In genomic region chr6:47787941-47788736, GRCm38 (mm10) we compare ENCODE assay signal across 8 mouse cellular contexts. TPM values are rescaled to one million over a fixed set of nuclear protein-coding genes. Genes with fewer than 3 reads are reported as not detected.
DNase-seq lines count a peak whose midpoint lies in the region; ATAC-seq and TF ChIP-seq lines count a peak whose summit lies in the region.

No protein-coding gene starts in this region.

- H3K4me1 ChIP-seq in MEL (ENCODE audit: control insufficient read depth in 1 of 2, insufficient read depth in 2 of 2, low read length in 2 of 2): peaks cover 3 to 25% of the 10 kb centered on the region in 2 experiments
- 0 out of 2 replicates have a peak, but pooled peaks cover 5% of the 10 kb centered on the region for H3K4me1 ChIP-seq in lung, embryonic 15.5 days
- no peaks in the 10 kb centered on the region for H3K4me1 ChIP-seq in olfactory bulb, adult 2 months (ENCODE audit: control insufficient read depth, insufficient read depth, low read length)

- under 1% methylated on average over 18 of the region's 18 CpGs for WGBS in lung, embryonic 15.5 days
- WGBS in olfactory bulb, adult 2 months: 2% methylated on average over 18 of the region's 18 CpGs

- peak; percentile 90 to 94 for ATAC-seq in hematopoietic stem cell, adult 5-6 weeks (replicated peaks in 1 of 2; ENCODE audit: insufficient read depth in 1 of 2, low FRiP score in 2 of 2, low TSS enrichment in 1 of 2, low read depth in 1 of 2, poor library complexity in 2 of 2, severe bottlenecking in 2 of 2)
- peak; percentile 95 for ATAC-seq in lung, embryonic 15.5 days (ENCODE audit: borderline replicate concordance, extremely low read depth, low FRiP score, low TSS enrichment)

- TF ChIP-seq RAD21 in MEL (IDR thresholded peaks at IDR 0.05; ENCODE audit: low read depth, low read length): no peak

- TF ChIP-seq CTCF in MEL (IDR thresholded peaks at IDR 0.05 in 2 of 3, conservative IDR thresholded peaks at IDR 0.05 in 1 of 3; ENCODE audit: control insufficient read depth in 1 of 3, insufficient read depth in 1 of 3, low read depth in 2 of 3, low read length in 3 of 3, poor library complexity in 1 of 3, severe bottlenecking in 1 of 3): no peak
- TF ChIP-seq CTCF in olfactory bulb, adult 2 months (IDR thresholded peaks at IDR 0.05; ENCODE audit: insufficient read depth, low read depth, low read length): no peak

- H3K9ac ChIP-seq in MEL (ENCODE audit: control insufficient read depth, low read depth, low read length, poor library complexity, severe bottlenecking): peak overlapping the region; percentile 79
- peak overlapping the region; percentile 65 for H3K9ac ChIP-seq in lung, embryonic 15.5 days

- no peak for TF ChIP-seq EP300 in MEL (IDR thresholded peaks at IDR 0.05; ENCODE audit: low read depth in 1 of 2, low read length in 2 of 2)

- H3K27ac ChIP-seq in MEL (ENCODE audit: control insufficient read depth, low read depth, low read length): peak overlapping the region; percentile 86
- peak overlapping the region; percentile 96 for H3K27ac ChIP-seq in lung, embryonic 15.5 days
- peak overlapping the region; percentile 89 for H3K27ac ChIP-seq in olfactory bulb, adult 2 months (ENCODE audit: insufficient read depth, low read depth, low read length)

- H3K4me2 ChIP-seq in lung, embryonic 15.5 days: peak overlapping the region; percentile 62

- H3K4me3 ChIP-seq in MEL (ENCODE audit: control insufficient read depth in 1 of 2, insufficient read depth in 1 of 2, low read depth in 2 of 2, low read length in 2 of 2): peak overlapping the region; percentile 55 to 68
- peak overlapping the region; percentile 52 for H3K4me3 ChIP-seq in lung, embryonic 15.5 days
- peak overlapping the region; percentile 75 for H3K4me3 ChIP-seq in olfactory bulb, adult 2 months (ENCODE audit: insufficient read depth, low read depth, low read length)

- H3K79me2 ChIP-seq in MEL (ENCODE audit: control insufficient read depth, insufficient read depth, low read length, poor library complexity): peaks cover 3% of the 10 kb centered on the region; the same call in 1 of the 2 replicates

- no peaks in the 10 kb centered on the region for H3K27me3 ChIP-seq in MEL (ENCODE audit: control insufficient read depth in 1 of 2, insufficient read depth in 2 of 2, low read length in 2 of 2)
- no peaks in the 10 kb centered on the region for H3K27me3 ChIP-seq in lung, embryonic 15.5 days

- H3K36me3 ChIP-seq in MEL (ENCODE audit: control insufficient read depth in 1 of 2, insufficient read depth in 2 of 2, low read length in 2 of 2): peaks cover 0 to 40% of the 10 kb centered on the region in 2 experiments; a peak in 2 of 4 replicates
- no peaks in the 10 kb centered on the region for H3K36me3 ChIP-seq in lung, embryonic 15.5 days

- peak; percentile 79 to 97 for TF ChIP-seq POLR2A in MEL (IDR thresholded peaks at IDR 0.05; ENCODE audit: control insufficient read depth in 1 of 2, insufficient read depth in 1 of 2, low read depth in 1 of 2, low read length in 2 of 2, poor library complexity in 1 of 2)
- peak; percentile 73 for TF ChIP-seq POLR2A in olfactory bulb, adult 2 months (IDR thresholded peaks at IDR 0.05; ENCODE audit: insufficient read depth, low read depth, low read length)

- H3K9me3 ChIP-seq in MEL (replicated peaks; ENCODE audit: insufficient read depth, low read length): no peaks in the 10 kb centered on the region
- H3K9me3 ChIP-seq in lung, embryonic 15.5 days: no peaks in the 10 kb centered on the region

- peak; percentile 93 for DNase-seq in MEL (ENCODE audit: low read depth, low spot score)
- peak; percentile 88 for DNase-seq in cerebellum, adult 8-10 months
- peak; percentile 90 for DNase-seq in forelimb bud, embryonic 11.5 days (ENCODE audit: low read depth, low spot score)
- peak; percentile 96 for DNase-seq in layer of hippocampus, adult 9-10 months (ENCODE audit: low spot score)
- DNase-seq in thymus, adult 18-20 months: peak; percentile 45 to 60

TF ChIP-seq in MEL, 35 proteins besides CTCF, POLR2A, EP300 and RAD21:
- peak; percentile 99; the same call in 1 of the 2 replicates for TF ChIP-seq POLR2AphosphoS5 (IDR thresholded peaks at IDR 0.05; ENCODE audit: borderline replicate concordance, low read depth, low read length)
- peak; percentile 100 for TF ChIP-seq TBP (IDR thresholded peaks at IDR 0.05; ENCODE audit: low read depth, low read length)
- TF ChIP-seq ZC3H11A (IDR thresholded peaks at IDR 0.05; ENCODE audit: low read depth, low read length): no peak
- TF ChIP-seq ETS1 (IDR thresholded peaks at IDR 0.05; ENCODE audit: low read depth, low read length): no peak
- TF ChIP-seq MAX (IDR thresholded peaks at IDR 0.05; ENCODE audit: low read length): no peak
- TF ChIP-seq NELFE (IDR thresholded peaks at IDR 0.05; ENCODE audit: low read depth, low read length): no peak
- TF ChIP-seq ZNF384 (IDR thresholded peaks at IDR 0.05; ENCODE audit: low read depth, low read length): no peak
- TF ChIP-seq TCF12 (IDR thresholded peaks at IDR 0.05; ENCODE audit: low read depth, low read length): no peak
- peak; percentile 71 for TF ChIP-seq GATA1 (IDR thresholded peaks at IDR 0.05; ENCODE audit: low read depth, low read length)

RNA-seq across cellular contexts. Expression of gene Pdia4, which starts 25.1 kb away (rescaled TPM):
- total RNA-seq in MEL (2012; rRNA removed): 95.0 and 112 TPM in 2 replicates
- 10 to 100 TPM in 1 of 2 experiments, not detected in 1; 91.4 TPM for polyA plus RNA-seq in MEL (2012; ENCODE audit: insufficient read depth in 1 of 2, insufficient read length in 2 of 2, low read depth in 1 of 2, low replicate concordance in 2 of 2, missing spikeins in 1 of 2)
- total RNA-seq in hematopoietic stem cell, adult 5-6 weeks (2017): 185 and 205 TPM in 2 replicates
- 355 and 366 TPM in 2 replicates for polyA plus RNA-seq in lung, embryonic 15.5 days (2015; fragmentation: Nextera tagmentation; extraction: Ambion mirVana)
- not detected in 2 replicates for polyA plus RNA-seq in olfactory bulb, adult 2 months (2012; ENCODE audit: insufficient read depth, insufficient read length, low replicate concordance, missing spikeins)

RNA-seq across cellular contexts. Expression of gene Zfp786, which starts 42.5 kb away (rescaled TPM):
- total RNA-seq in MEL (2012; rRNA removed): 1.2 and 2.0 TPM in 2 replicates
- polyA plus RNA-seq in MEL (2012; ENCODE audit: insufficient read depth in 1 of 2, insufficient read length in 2 of 2, low read depth in 1 of 2, low replicate concordance in 2 of 2, missing spikeins in 1 of 2): 1 to 10 TPM in 1 of 2 experiments, not detected in 1; 1.3 TPM
- total RNA-seq in hematopoietic stem cell, adult 5-6 weeks (2017): 1.1 TPM in 2 replicates
- polyA plus RNA-seq in lung, embryonic 15.5 days (2015; fragmentation: Nextera tagmentation; extraction: Ambion mirVana): 3.5 and 3.6 TPM in 2 replicates
- polyA plus RNA-seq in olfactory bulb, adult 2 months (2012; ENCODE audit: insufficient read depth, insufficient read length, low replicate concordance, missing spikeins): not detected in 2 replicates

RNA-seq across cellular contexts. Expression of gene Zfp398, which starts 47.3 kb away (rescaled TPM):
- 4.2 and 4.7 TPM in 2 replicates for total RNA-seq in MEL (2012; rRNA removed)
- polyA plus RNA-seq in MEL (2012; ENCODE audit: insufficient read depth in 1 of 2, insufficient read length in 2 of 2, low read depth in 1 of 2, low replicate concordance in 2 of 2, missing spikeins in 1 of 2): 1 to 10 TPM in 1 of 2 experiments, not detected in 1; 9.5 TPM
- total RNA-seq in hematopoietic stem cell, adult 5-6 weeks (2017): 21.6 and 24.5 TPM in 2 replicates
- 8.8 and 9.3 TPM in 2 replicates for polyA plus RNA-seq in lung, embryonic 15.5 days (2015; fragmentation: Nextera tagmentation; extraction: Ambion mirVana)
- polyA plus RNA-seq in olfactory bulb, adult 2 months (2012; ENCODE audit: insufficient read depth, insufficient read length, low replicate concordance, missing spikeins): not detected in 2 replicates

Comparison
In these comparisons a context has a peak if more than half of its experiments do, and no peak if none do; other contexts are left out.
1. Peak in every context shown above with its lines: DNase-seq, ATAC-seq, H3K4me3 ChIP-seq and H3K27ac ChIP-seq.